Mouse (Mus musculus): ENCODE data around the gene Myom3. TPM values are rescaled to one million over a fixed set of nuclear protein-coding genes. Genes with fewer than 3 reads are reported as not detected.

The Myom3 gene
- total RNA-seq (2017) = 0.12 TPM in 1 of 2 replicates, not detected in the other

GRCm38 (mm10) chr4:135759356-135759976 is at the start of gene Myom3:
Gene Myom3, plus strand, starts transcription at chr4:135759715.
- ATAC-seq (ENCODE audit: extremely low read depth, insufficient number of reproducible peaks, low FRiP score, poor library complexity, severe bottlenecking) = no peak

- ATAC-seq (ENCODE audit: extremely low read depth, insufficient number of reproducible peaks, low FRiP score, poor library complexity, severe bottlenecking) = no peak
Observed at GRCm38 (mm10) chr4:135710392-135710791, 49.1 kb upstream of the Myom3 start.

GRCm38 (mm10) chr4:135714776-135715175 is 44.7 kb upstream of the Myom3 start:
- ATAC-seq (ENCODE audit: extremely low read depth, insufficient number of reproducible peaks, low FRiP score, poor library complexity, severe bottlenecking) = no peak

GRCm38 (mm10) chr4:135716438-135716837 is 43.1 kb upstream of the Myom3 start:
- 0 out of 2 replicates have a peak, but pooled peaks have one; percentile 43 for ATAC-seq (ENCODE audit: extremely low read depth, insufficient number of reproducible peaks, low FRiP score, poor library complexity, severe bottlenecking)

GRCm38 (mm10) chr4:135722540-135723290 is 36.8 kb upstream of the Myom3 start:
- ATAC-seq (ENCODE audit: extremely low read depth, insufficient number of reproducible peaks, low FRiP score, poor library complexity, severe bottlenecking) = no peak

- no peak for ATAC-seq (ENCODE audit: extremely low read depth, insufficient number of reproducible peaks, low FRiP score, poor library complexity, severe bottlenecking)
Observed at GRCm38 (mm10) chr4:135726416-135726815, 33.1 kb upstream of the Myom3 start.

GRCm38 (mm10) chr4:135727817-135728216 is 31.7 kb upstream of the Myom3 start, which contains the start of gene Il22ra1:
Gene Il22ra1, plus strand, starts transcription at chr4:135728172.
- ATAC-seq (ENCODE audit: extremely low read depth, insufficient number of reproducible peaks, low FRiP score, poor library complexity, severe bottlenecking) = no peak

- ATAC-seq (ENCODE audit: extremely low read depth, insufficient number of reproducible peaks, low FRiP score, poor library complexity, severe bottlenecking) = no peak
Observed at GRCm38 (mm10) chr4:135730204-135730603, 29.3 kb upstream of the Myom3 start.

GRCm38 (mm10) chr4:135730951-135731350 is 28.6 kb upstream of the Myom3 start:
- no peak for ATAC-seq (ENCODE audit: extremely low read depth, insufficient number of reproducible peaks, low FRiP score, poor library complexity, severe bottlenecking)

GRCm38 (mm10) chr4:135733901-135734300 is 25.6 kb upstream of the Myom3 start:
- no peak for ATAC-seq (ENCODE audit: extremely low read depth, insufficient number of reproducible peaks, low FRiP score, poor library complexity, severe bottlenecking)

GRCm38 (mm10) chr4:135736903-135737302 is 22.6 kb upstream of the Myom3 start:
- no peak for ATAC-seq (ENCODE audit: extremely low read depth, insufficient number of reproducible peaks, low FRiP score, poor library complexity, severe bottlenecking)

- ATAC-seq (ENCODE audit: extremely low read depth, insufficient number of reproducible peaks, low FRiP score, poor library complexity, severe bottlenecking) = no peak
Observed at GRCm38 (mm10) chr4:135738237-135738636, 21.3 kb upstream of the Myom3 start.

- ATAC-seq (ENCODE audit: extremely low read depth, insufficient number of reproducible peaks, low FRiP score, poor library complexity, severe bottlenecking) = no peak
Observed at GRCm38 (mm10) chr4:135739148-135739547, 20.4 kb upstream of the Myom3 start.

- ATAC-seq (ENCODE audit: extremely low read depth, insufficient number of reproducible peaks, low FRiP score, poor library complexity, severe bottlenecking) = no peak
Observed at GRCm38 (mm10) chr4:135739672-135740071, 19.8 kb upstream of the Myom3 start.

- no peak for ATAC-seq (ENCODE audit: extremely low read depth, insufficient number of reproducible peaks, low FRiP score, poor library complexity, severe bottlenecking)
Observed at GRCm38 (mm10) chr4:135743520-135743919, 16.0 kb upstream of the Myom3 start.

- ATAC-seq (ENCODE audit: extremely low read depth, insufficient number of reproducible peaks, low FRiP score, poor library complexity, severe bottlenecking) = no peak
Observed at GRCm38 (mm10) chr4:135744726-135745448, 14.6 kb upstream of the Myom3 start.

- no peak for ATAC-seq (ENCODE audit: extremely low read depth, insufficient number of reproducible peaks, low FRiP score, poor library complexity, severe bottlenecking)
Observed at GRCm38 (mm10) chr4:135745613-135746012, 13.9 kb upstream of the Myom3 start.

GRCm38 (mm10) chr4:135750896-135751295 is 8.6 kb upstream of the Myom3 start:
- ATAC-seq (ENCODE audit: extremely low read depth, insufficient number of reproducible peaks, low FRiP score, poor library complexity, severe bottlenecking) = no peak

GRCm38 (mm10) chr4:135752106-135752778 is 7.3 kb upstream of the Myom3 start:
- ATAC-seq (ENCODE audit: extremely low read depth, insufficient number of reproducible peaks, low FRiP score, poor library complexity, severe bottlenecking) = no peak
